Mouse (Mus musculus): ENCODE measurements around the gene Catip. TPM values are rescaled to one million over a fixed set of nuclear protein-coding genes. Genes with fewer than 3 reads are reported as not detected.
A peak's percentile ranks its signal among the peaks of the same experiment; 100 is the strongest.

Gene Catip
- total RNA-seq, 2 experiments from 2014 or later = 0.37 TPM; not detected in 1

GRCm38 (mm10) chr1:74381588-74382021 is 19.7 kb downstream of the Catip start:
- peak; percentile 45 for ATAC-seq (replicated peaks; ENCODE audit: poor library complexity)

- no peak for ATAC-seq (replicated peaks; ENCODE audit: poor library complexity)
Observed at GRCm38 (mm10) chr1:74383385-74383784, 21.5 kb downstream of the Catip start.

GRCm38 (mm10) chr1:74384525-74384924 is 22.6 kb downstream of the Catip start:
- ATAC-seq (replicated peaks; ENCODE audit: poor library complexity) = no peak

- no peak for ATAC-seq (replicated peaks; ENCODE audit: poor library complexity)
Observed at GRCm38 (mm10) chr1:74385064-74385463, 23.2 kb downstream of the Catip start.

GRCm38 (mm10) chr1:74385531-74385930 is 23.6 kb downstream of the Catip start:
- ATAC-seq (replicated peaks; ENCODE audit: poor library complexity) = no peak

- no peak for ATAC-seq (replicated peaks; ENCODE audit: poor library complexity)
Observed at GRCm38 (mm10) chr1:74386363-74386713, 24.4 kb downstream of the Catip start.

GRCm38 (mm10) chr1:74386714-74387385 is 24.9 kb downstream of the Catip start:
- ATAC-seq (replicated peaks; ENCODE audit: poor library complexity) = peak; percentile 65

GRCm38 (mm10) chr1:74387386-74387988 is 25.6 kb downstream of the Catip start:
- ATAC-seq (replicated peaks; ENCODE audit: poor library complexity) = no peak

- ATAC-seq (replicated peaks; ENCODE audit: poor library complexity) = no peak
Observed at GRCm38 (mm10) chr1:74388398-74388920, 26.6 kb downstream of the Catip start.

GRCm38 (mm10) chr1:74389831-74390286 is 28.0 kb downstream of the Catip start:
- ATAC-seq (replicated peaks; ENCODE audit: poor library complexity) = peak; percentile 7; the same call in 1 of the 2 replicates

- ATAC-seq (replicated peaks; ENCODE audit: poor library complexity) = peak; percentile 20
Observed at GRCm38 (mm10) chr1:74390287-74390906, 28.5 kb downstream of the Catip start.

- ATAC-seq (replicated peaks; ENCODE audit: poor library complexity) = peak; percentile 49
Observed at GRCm38 (mm10) chr1:74390924-74391748, 29.2 kb downstream of the Catip start, which contains the start of gene Ctdsp1. Gene Ctdsp1, plus strand, starts transcription at chr1:74391509.

GRCm38 (mm10) chr1:74391844-74392441 is 30.0 kb downstream of the Catip start:
- peak; percentile 39 for ATAC-seq (replicated peaks; ENCODE audit: poor library complexity)

- peak; percentile 0; the same call in 1 of the 2 replicates for ATAC-seq (replicated peaks; ENCODE audit: poor library complexity)
Observed at GRCm38 (mm10) chr1:74392446-74392994, 30.6 kb downstream of the Catip start.

GRCm38 (mm10) chr1:74393010-74393409 is 31.1 kb downstream of the Catip start:
- ATAC-seq (replicated peaks; ENCODE audit: poor library complexity) = no peak

- ATAC-seq (replicated peaks; ENCODE audit: poor library complexity) = no peak
Observed at GRCm38 (mm10) chr1:74393697-74394096, 31.8 kb downstream of the Catip start.

- no peak for ATAC-seq (replicated peaks; ENCODE audit: poor library complexity)
Observed at GRCm38 (mm10) chr1:74394311-74394710, 32.4 kb downstream of the Catip start.

- ATAC-seq (replicated peaks; ENCODE audit: poor library complexity) = no peak
Observed at GRCm38 (mm10) chr1:74394858-74395257, 33.0 kb downstream of the Catip start.

GRCm38 (mm10) chr1:74395290-74395689 is 33.4 kb downstream of the Catip start:
- no peak for ATAC-seq (replicated peaks; ENCODE audit: poor library complexity)

Data from megakaryocyte progenitor cell, adult 5-6 weeks (primary cell).